Mouse (Mus musculus) heart, embryonic 16.5 days (tissue): ENCODE measurements at regions not wholly inside any gene's neighbourhood (a gene's known extent, or its start where the extent isn't known, plus 50 kb on each side); places are given as distances from the start of the nearest gene placed in this dataset.

Experiments used
- ATAC-seq: fragments of 200-750 bp; cut with Nextera tagmentation; replicated peaks from 2 replicates; pipeline ENCODE4 v1.8.0; 2017; ENCODE audit warnings: moderate number of reproducible peaks; ENCODE audit not compliant: insufficient read depth, low FRiP score; ENCODE audit errors: extremely low read depth
- H3K27ac ChIP-seq: fragments of 300-500 bp; sonication (generic); 2 replicates; pipeline ENCODE4 v1.5.1; 2014; ENCODE audit warnings: mild to moderate bottlenecking, low read length, control low read depth, moderate library complexity
- H3K27me3 ChIP-seq: fragments of 300-500 bp; sonication (generic); 2 replicates; pipeline ENCODE4 v1.6.1; 2014; ENCODE audit warnings: low read length, mixed read lengths; ENCODE audit not compliant: control insufficient read depth, insufficient read depth
- H3K36me3 ChIP-seq: fragments of 300-500 bp; sonication (generic); 2 replicates; pipeline ENCODE4 v1.6.1; 2014; ENCODE audit not compliant: control insufficient read depth, insufficient read depth
- H3K4me1 ChIP-seq: fragments of 300-500 bp; sonication (generic); 2 replicates; pipeline ENCODE4 v1.6.1; 2014; ENCODE audit warnings: low read length, mixed read lengths; ENCODE audit not compliant: control insufficient read depth, insufficient read depth
- H3K4me2 ChIP-seq: fragments of 300-500 bp; sonication (generic); 2 replicates; pipeline ENCODE4 v1.6.1; 2014; ENCODE audit warnings: low read depth, mild to moderate bottlenecking, control low read depth, low read length
- H3K4me3 ChIP-seq: fragments of 300-500 bp; sonication (generic); 2 replicates; pipeline ENCODE4 v1.5.1; 2014; ENCODE audit warnings: mild to moderate bottlenecking, control low read depth, low read length
- H3K9ac ChIP-seq: fragments of 300-500 bp; sonication (generic); 2 replicates; pipeline ENCODE4 v1.6.1; 2014; ENCODE audit warnings: low read length, control low read depth
- H3K9me3 ChIP-seq: fragments of 300-500 bp; sonication (generic); replicated peaks from 2 replicates; pipeline ENCODE4 v1.6.1; 2016; ENCODE audit warnings: low read length; ENCODE audit not compliant: control insufficient read depth
- WGBS: fragments of 180-500 bp; shearing (Covaris S2); extraction: QIAGEN DNeasy Blood & Tissue Kit; methylation state at CpG from one replicate; pipeline ENCODE4 v1.1.7; 2014; 5-methylcytosine and 5-hydroxymethylcytosine counted together

DNA sequence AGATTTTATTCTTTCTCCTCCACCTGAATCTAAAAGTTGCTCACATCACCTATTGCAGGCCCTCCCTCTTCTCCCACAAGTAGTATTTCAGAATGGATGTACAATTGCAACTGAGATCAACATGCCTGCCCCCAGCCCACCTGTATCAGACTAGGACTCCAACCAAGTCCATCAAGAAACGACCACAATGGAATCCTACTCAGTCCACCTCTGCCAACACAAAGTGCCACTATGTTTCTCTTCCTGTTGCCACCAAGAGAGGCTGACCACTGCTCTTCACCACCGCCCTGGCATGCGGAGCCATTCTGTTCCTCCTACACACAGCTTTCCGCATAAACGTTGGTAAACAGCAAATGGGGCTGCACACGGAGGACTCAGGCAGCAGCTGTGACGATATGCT, 113.1 kb upstream of the Hnrnpa3 start:
- H3K9me3 ChIP-seq = no peaks in the 10 kb centered on the region
- no peaks in the 10 kb centered on the region for H3K36me3 ChIP-seq
- H3K9ac ChIP-seq = no peak overlapping the region
- 83% methylated on average over 7 of the region's 7 CpGs for WGBS
- H3K4me2 ChIP-seq = no peak overlapping the region
- no peak overlapping the region for H3K27ac ChIP-seq
- no peaks in the 10 kb centered on the region for H3K27me3 ChIP-seq
- peaks cover 5% of the 10 kb centered on the region; the same call in 1 of the 2 replicates for H3K4me1 ChIP-seq
- ATAC-seq = no peak
- H3K4me3 ChIP-seq = no peak overlapping the region

DNA sequence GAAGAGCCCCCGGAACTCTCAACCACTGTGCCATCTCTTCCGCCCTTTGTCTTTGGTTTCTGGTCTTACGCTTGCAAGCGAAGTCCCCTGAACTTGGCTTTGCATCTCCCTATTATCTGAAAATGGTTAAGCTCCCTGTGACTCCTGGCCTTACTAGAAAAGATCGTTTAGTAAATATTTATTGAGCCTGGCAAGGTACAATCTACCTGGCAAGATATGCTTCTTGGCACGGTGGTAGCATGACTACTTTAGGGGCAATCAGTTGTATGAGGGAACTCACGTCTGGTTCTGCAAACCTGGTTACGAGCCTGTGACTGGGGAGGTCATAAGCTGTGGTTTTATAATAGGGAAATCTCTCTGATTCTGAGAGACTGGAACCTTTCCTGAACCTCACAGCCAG, 103.4 kb upstream of the Hnrnpa3 start:
- Histone ChIP-seq H3K9me3 (no peaks in the 10 kb centered on the region), H3K27me3 (no peaks in the 10 kb centered on the region), H3K4me3 (no peak overlapping the region), H3K4me2 (no peak overlapping the region), H3K27ac (no peak overlapping the region), H3K36me3 (no peaks in the 10 kb centered on the region), H3K9ac (no peak overlapping the region), H3K4me1 (peaks cover 8% of the 10 kb centered on the region; the same call in 1 of the 2 replicates)
- ATAC-seq = no peak
- WGBS = 87% methylated on average over 8 of the region's 8 CpGs

DNA sequence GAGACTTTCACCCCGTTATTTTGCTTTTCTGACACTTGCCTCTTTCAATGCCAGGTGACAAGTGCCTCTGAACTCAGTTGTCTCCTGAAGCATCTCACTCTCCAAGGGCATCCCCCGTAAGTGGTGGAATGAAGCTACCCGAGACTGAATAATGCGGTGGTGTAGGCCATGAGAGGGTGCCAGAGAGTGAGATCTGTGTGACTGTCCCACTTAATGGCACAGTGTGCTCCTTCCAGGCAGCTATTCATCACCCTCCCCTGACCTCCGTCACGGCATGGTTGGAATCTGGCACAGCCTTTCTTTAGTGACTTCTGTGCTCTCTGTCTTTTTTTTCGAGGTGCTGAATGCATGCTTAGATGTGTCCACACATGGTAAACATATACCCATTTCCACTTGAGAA, 102.3 kb upstream of the Hnrnpa3 start:
- no peak for ATAC-seq
- peaks cover 8% of the 10 kb centered on the region; the same call in 1 of the 2 replicates for H3K4me1 ChIP-seq
- whole genome bisulfite sequencing = 35% methylated on average over 7 of the region's 7 CpGs
- H3K36me3 ChIP-seq = no peaks in the 10 kb centered on the region
- H3K27ac ChIP-seq = no peak overlapping the region
- no peaks in the 10 kb centered on the region for H3K9me3 ChIP-seq
- H3K4me3 ChIP-seq = no peak overlapping the region
- H3K4me2 ChIP-seq = no peak overlapping the region
- H3K9ac ChIP-seq = no peak overlapping the region
- no peaks in the 10 kb centered on the region for H3K27me3 ChIP-seq

DNA sequence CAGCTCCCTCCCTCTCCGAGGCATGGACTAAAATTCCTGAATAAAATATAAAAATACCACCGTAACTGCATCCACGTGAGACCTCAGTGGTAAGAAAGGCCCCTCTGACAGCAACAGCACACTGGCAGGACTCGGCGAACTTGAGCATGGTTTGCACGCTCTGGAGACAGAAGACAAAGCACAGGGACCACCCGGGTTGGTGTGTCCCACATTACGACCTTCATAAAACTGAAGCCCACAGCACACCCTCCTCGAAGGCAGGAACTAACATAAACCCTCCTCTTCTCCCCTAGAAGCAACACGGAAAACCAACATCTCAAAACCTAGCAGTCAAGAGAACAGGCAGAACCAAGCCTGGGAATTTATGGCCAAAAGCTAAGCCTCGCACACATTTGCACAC, 101.7 kb upstream of the Hnrnpa3 start:
- no peak overlapping the region for H3K4me3 ChIP-seq
- no peak for ATAC-seq
- no peaks in the 10 kb centered on the region for H3K36me3 ChIP-seq
- H3K4me1 ChIP-seq = peaks cover 8% of the 10 kb centered on the region; the same call in 1 of the 2 replicates
- H3K4me2 ChIP-seq = no peak overlapping the region
- H3K27me3 ChIP-seq = no peaks in the 10 kb centered on the region
- 80% methylated on average over 11 of the region's 11 CpGs for WGBS
- no peak overlapping the region for H3K9ac ChIP-seq
- H3K27ac ChIP-seq = no peak overlapping the region
- no peaks in the 10 kb centered on the region for H3K9me3 ChIP-seq

DNA sequence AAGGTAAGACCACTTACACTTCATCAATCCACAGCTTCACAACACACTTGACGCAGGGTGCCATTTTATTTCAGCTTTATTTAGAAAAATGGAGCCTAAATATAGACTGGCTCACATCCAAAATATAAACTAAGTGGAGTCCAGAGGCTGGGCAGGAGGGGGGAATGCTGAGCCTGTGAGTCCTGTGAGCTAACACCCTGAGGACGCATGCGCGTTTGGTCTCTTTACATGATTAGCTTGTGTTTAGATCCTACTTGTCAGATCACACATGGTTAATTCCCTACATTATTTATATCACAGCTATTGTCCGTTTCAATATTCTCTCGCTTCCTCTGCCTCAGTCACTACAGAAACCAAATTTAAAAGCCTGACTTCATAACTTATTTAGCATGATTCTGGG, 99.1 kb upstream of the Hnrnpa3 start:
- Histone ChIP-seq H3K9me3 (no peaks in the 10 kb centered on the region), H3K4me3 (no peak overlapping the region), H3K27ac (no peak overlapping the region), H3K36me3 (no peaks in the 10 kb centered on the region), H3K9ac (no peak overlapping the region), H3K4me1 (peaks cover 8% of the 10 kb centered on the region; the same call in 1 of the 2 replicates), H3K4me2 (no peak overlapping the region; the same call in 1 of the 2 replicates), H3K27me3 (no peaks in the 10 kb centered on the region)
- ATAC-seq = peak; percentile 70; the same call in 1 of the 2 replicates
- WGBS = 28% methylated on average over 6 of the region's 6 CpGs

DNA sequence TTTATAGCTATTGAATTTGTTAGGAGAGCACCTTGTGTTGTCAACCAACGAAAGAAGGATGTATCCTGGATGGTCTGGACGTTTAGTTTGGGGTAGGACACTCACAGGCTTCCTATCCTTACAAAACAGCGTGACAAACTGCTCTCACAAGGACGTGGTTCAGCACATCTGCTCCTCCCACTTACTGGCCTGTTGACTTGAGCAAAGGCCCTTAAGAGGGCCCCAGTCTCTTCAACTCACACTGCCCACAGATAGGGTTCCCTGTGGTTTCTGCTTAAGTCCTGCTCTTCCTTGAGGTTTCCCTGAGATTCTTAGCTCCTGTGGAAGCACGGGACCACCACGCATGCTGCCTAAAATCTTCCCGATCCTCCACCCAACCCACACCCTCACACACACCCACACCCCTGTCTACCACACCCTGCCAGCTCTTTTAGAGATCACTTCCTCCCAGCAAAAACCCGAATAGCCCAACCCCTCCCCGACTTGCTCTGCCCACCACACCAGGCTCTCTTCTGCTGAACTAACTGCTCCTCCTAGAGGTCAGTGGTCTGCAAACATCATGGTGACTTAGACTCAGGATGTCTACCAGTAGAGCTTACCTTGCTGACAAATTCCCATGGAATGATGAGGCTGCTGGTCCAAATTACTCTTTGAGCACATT, 95.7 kb upstream of the Hnrnpa3 start:
- ATAC-seq = no peak
- Histone ChIP-seq H3K27ac (no peak overlapping the region), H3K27me3 (no peaks in the 10 kb centered on the region), H3K9me3 (no peaks in the 10 kb centered on the region), H3K4me2 (0 out of 2 replicates have a peak overlapping the region, but pooled peaks have one; percentile 25), H3K4me1 (0 out of 2 replicates have a peak, but pooled peaks cover 4% of the 10 kb centered on the region), H3K36me3 (no peaks in the 10 kb centered on the region), H3K4me3 (no peak overlapping the region), H3K9ac (no peak overlapping the region)
- WGBS = 49% methylated on average over 9 of the region's 9 CpGs

DNA sequence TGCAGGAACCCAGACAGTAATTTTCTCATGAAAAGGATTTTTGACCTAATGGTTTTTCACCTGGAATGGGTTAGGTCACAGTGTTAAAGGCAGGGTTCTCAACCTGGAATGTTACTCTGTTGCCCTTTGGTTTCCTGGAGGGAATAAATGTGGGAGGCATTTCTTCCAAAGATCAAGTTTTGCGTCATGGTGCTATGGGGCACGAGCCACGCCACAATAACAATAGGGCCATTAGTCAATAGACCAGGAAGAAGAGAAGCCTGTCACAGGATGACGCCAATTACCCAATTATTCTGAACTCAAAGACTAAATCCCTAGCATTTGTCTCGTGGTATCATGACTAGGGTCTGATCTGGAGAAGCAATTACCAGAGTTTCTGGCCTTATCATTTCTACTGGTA, 94.3 kb upstream of the Hnrnpa3 start:
- no peaks in the 10 kb centered on the region for H3K36me3 ChIP-seq
- no peak overlapping the region for H3K4me2 ChIP-seq
- H3K27me3 ChIP-seq = no peaks in the 10 kb centered on the region
- no peak overlapping the region for H3K9ac ChIP-seq
- H3K9me3 ChIP-seq = no peaks in the 10 kb centered on the region
- WGBS = 81% methylated on average over 5 of the region's 5 CpGs
- no peak for ATAC-seq
- H3K27ac ChIP-seq = no peak overlapping the region
- H3K4me1 ChIP-seq = 0 out of 2 replicates have a peak, but pooled peaks cover 1% of the 10 kb centered on the region
- no peak overlapping the region for H3K4me3 ChIP-seq

DNA sequence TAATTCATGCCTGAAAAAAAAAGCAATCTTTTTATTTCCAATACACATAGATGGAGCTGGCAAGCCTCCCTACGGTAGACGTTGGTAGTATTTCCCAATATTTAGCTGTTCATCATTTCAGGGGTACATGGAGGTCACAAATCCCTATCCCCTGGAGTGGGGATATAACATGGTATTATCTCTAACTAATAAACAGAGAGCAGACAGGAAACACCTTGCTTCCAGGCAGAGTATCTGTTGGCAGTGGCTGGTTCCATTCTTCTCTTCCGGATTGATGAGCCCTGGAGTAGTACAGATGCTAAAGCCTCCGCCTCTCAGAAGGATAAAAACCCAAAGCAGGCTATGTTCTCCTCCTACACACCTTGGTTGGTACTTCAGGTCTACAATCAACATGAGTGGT, 91.9 kb upstream of the Hnrnpa3 start:
- Histone ChIP-seq H3K9me3 (no peaks in the 10 kb centered on the region), H3K27me3 (no peaks in the 10 kb centered on the region), H3K4me3 (no peak overlapping the region), H3K9ac (no peak overlapping the region), H3K27ac (no peak overlapping the region), H3K4me1 (no peaks in the 10 kb centered on the region), H3K4me2 (no peak overlapping the region), H3K36me3 (no peaks in the 10 kb centered on the region)
- WGBS = 75% methylated on average over 4 of the region's 4 CpGs
- ATAC-seq = no peak

DNA sequence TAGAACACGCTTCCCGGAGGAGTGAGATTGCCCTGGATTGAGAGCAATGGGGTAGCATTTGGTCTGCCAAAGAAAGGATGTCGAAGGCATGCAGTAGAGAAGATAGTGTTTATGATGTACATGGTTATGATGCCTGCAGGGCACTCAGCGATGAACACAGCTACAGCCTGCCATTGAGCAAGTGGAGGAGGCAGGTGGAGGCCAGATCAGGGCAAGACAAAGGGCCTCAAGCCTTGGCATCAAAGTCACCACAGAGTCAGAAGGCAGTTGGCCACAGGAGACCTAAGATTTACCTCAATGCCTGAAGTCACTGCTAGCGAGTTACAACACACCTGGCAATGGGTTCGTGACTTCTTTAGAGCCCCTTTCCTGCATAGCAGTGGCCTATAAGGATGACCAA, 89.3 kb upstream of the Hnrnpa3 start:
- no peaks in the 10 kb centered on the region for H3K4me1 ChIP-seq
- ATAC-seq = no peak
- WGBS = 84% methylated on average over 6 of the region's 6 CpGs

More for the DNA sequence above, 89.3 kb upstream of the Hnrnpa3 start:
- no peak overlapping the region for H3K4me3 ChIP-seq
- no peaks in the 10 kb centered on the region for H3K36me3 ChIP-seq
- no peak overlapping the region for H3K9ac ChIP-seq
- H3K4me2 ChIP-seq = no peak overlapping the region
- no peaks in the 10 kb centered on the region for H3K9me3 ChIP-seq
- no peak overlapping the region for H3K27ac ChIP-seq
- no peaks in the 10 kb centered on the region for H3K27me3 ChIP-seq
